Mouse (Mus musculus) hindbrain, embryonic 11.5 days (tissue): Measurements from ENCODE around the gene Ms4a12. TPM values are rescaled to one million over a fixed set of nuclear protein-coding genes. Genes with fewer than 3 reads are reported as not detected.
A peak's percentile ranks its signal among the peaks of the same experiment; 100 is the strongest.

ENCODE experiments used
- ATAC-seq: fragments of 200-750 bp; cut with Nextera tagmentation; 2 replicates; pipeline ENCODE4 v1.8.0; 2017; ENCODE audit warnings: mild to moderate bottlenecking, moderate TSS enrichment, moderate library complexity; ENCODE audit not compliant: low FRiP score
- DNase-seq: peaks from one replicate; pipeline ENCODE4 v3.0.0-alpha.2; 2015; ENCODE audit warnings: low spot score
- H3K27ac ChIP-seq: fragments of 300-500 bp; sonication (generic); 2 replicates; pipeline ENCODE4 v1.5.1; 2014; ENCODE audit warnings: mild to moderate bottlenecking, low read depth, low read length
- H3K27me3 ChIP-seq: fragments of 300-500 bp; sonication (generic); 2 replicates; pipeline ENCODE4 v1.6.1; 2014; ENCODE audit warnings: mild to moderate bottlenecking, low read length, moderate library complexity, mixed read lengths; ENCODE audit not compliant: control insufficient read depth, insufficient read depth
- H3K36me3 ChIP-seq: fragments of 300-500 bp; sonication (generic); 2 replicates; pipeline ENCODE4 v1.6.1; 2014; ENCODE audit warnings: mild to moderate bottlenecking, low read length, moderate library complexity, mixed read lengths; ENCODE audit not compliant: control insufficient read depth, insufficient read depth
- H3K4me1 ChIP-seq: fragments of 300-500 bp; sonication (generic); replicated peaks from 2 replicates; pipeline ENCODE4 v1.6.1; 2014; ENCODE audit warnings: low read length, mixed read lengths; ENCODE audit not compliant: control insufficient read depth, insufficient read depth
- H3K4me2 ChIP-seq: fragments of 300-500 bp; sonication (generic); replicated peaks from 2 replicates; pipeline ENCODE4 v1.6.1; 2014; ENCODE audit warnings: mild to moderate bottlenecking, low read depth, low read length
- H3K4me3 ChIP-seq: fragments of 300-500 bp; sonication (generic); 2 replicates; pipeline ENCODE4 v1.5.1; 2014; ENCODE audit warnings: low read depth, low read length
- H3K9ac ChIP-seq: fragments of 300-500 bp; sonication (generic); 2 replicates; pipeline ENCODE4 v1.6.1; 2014; ENCODE audit warnings: low read depth, low read length
- H3K9me3 ChIP-seq: fragments of 300-500 bp; sonication (generic); 2 replicates; pipeline ENCODE4 v1.6.1; 2016; ENCODE audit warnings: low read length; ENCODE audit not compliant: control insufficient read depth
- WGBS: fragments of 180-500 bp; shearing (Covaris S2); extraction: QIAGEN DNeasy Blood & Tissue Kit; methylation state at CpG from one replicate; pipeline ENCODE4 v1.1.7; 2014; 5-methylcytosine and 5-hydroxymethylcytosine counted together
- polyA plus RNA-seq: library from polyadenylated mRNA; unstranded; fragments of >200 nt; fragmentation: Nextera tagmentation; extraction: Ambion mirVana; gene quantifications from 2 replicates; pipeline ENCODE4 v1.2.1, GENCODE M21; 2014

The Ms4a12 gene
- polyA plus RNA-seq, 1 experiment from 2014 or later: not detected

- DNase-seq (no peak), ATAC-seq (no peak)
- Histone ChIP-seq H3K4me2 (no peak overlapping the region), H3K4me1 (no peaks in the 10 kb centered on the region), H3K27ac (no peak overlapping the region), H3K36me3 (no peaks in the 10 kb centered on the region), H3K9ac (no peak overlapping the region), H3K9me3 (no peaks in the 10 kb centered on the region), H3K27me3 (no peaks in the 10 kb centered on the region), H3K4me3 (no peak overlapping the region)
Measured at GRCm38 (mm10) chr19:11244230-11244629, 12.0 kb upstream of the Ms4a12 start.

DNA sequence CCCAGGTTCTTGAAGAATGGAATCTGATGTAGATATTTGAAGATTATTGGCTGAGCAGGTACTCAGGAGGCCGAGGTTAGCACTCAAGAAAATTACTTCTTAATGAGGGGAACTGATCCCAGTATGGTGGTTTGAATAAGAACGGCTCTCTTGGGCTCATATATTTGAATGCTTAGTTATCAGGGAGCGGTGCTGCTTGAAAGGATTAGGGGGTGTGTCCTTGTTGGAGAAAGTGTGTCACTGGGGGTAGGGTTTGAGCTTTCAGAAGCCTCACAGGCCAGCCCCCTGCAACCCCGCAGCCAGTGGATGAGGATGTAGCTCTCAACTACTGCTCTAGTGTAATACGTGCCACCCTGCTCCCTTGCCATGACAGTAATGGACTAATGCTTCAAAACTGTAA lies 10.3 kb upstream of the Ms4a12 start:
- ATAC-seq (no peak), DNase-seq (no peak)
- Histone ChIP-seq H3K27ac (no peak overlapping the region), H3K4me2 (no peak overlapping the region), H3K4me3 (no peak overlapping the region), H3K36me3 (no peaks in the 10 kb centered on the region), H3K9me3 (no peaks in the 10 kb centered on the region), H3K4me1 (no peaks in the 10 kb centered on the region), H3K9ac (no peak overlapping the region), H3K27me3 (no peaks in the 10 kb centered on the region)
- 71% methylated on average over 5 of the region's 5 CpGs for WGBS

- no peaks in the 10 kb centered on the region for H3K36me3 ChIP-seq
- DNase-seq (no peak), ATAC-seq (no peak)
- H3K27ac ChIP-seq: no peak overlapping the region
- no peaks in the 10 kb centered on the region for H3K27me3 ChIP-seq
- no peaks in the 10 kb centered on the region for H3K4me1 ChIP-seq
- H3K9ac ChIP-seq: no peak overlapping the region
- H3K4me3 ChIP-seq: no peak overlapping the region
- H3K4me2 ChIP-seq: no peak overlapping the region
- no peaks in the 10 kb centered on the region for H3K9me3 ChIP-seq
Measured at GRCm38 (mm10) chr19:11235820-11236219, 3.6 kb upstream of the Ms4a12 start.

- ATAC-seq (no peak), DNase-seq (no peak)
- H3K36me3 ChIP-seq: no peaks in the 10 kb centered on the region
- no peak overlapping the region for H3K27ac ChIP-seq
- H3K27me3 ChIP-seq: no peaks in the 10 kb centered on the region
- H3K4me3 ChIP-seq: no peak overlapping the region
- no peak overlapping the region for H3K9ac ChIP-seq
- no peak overlapping the region for H3K4me2 ChIP-seq
- 79% methylated on average over 5 of the region's 5 CpGs for WGBS
- no peaks in the 10 kb centered on the region for H3K9me3 ChIP-seq
- no peaks in the 10 kb centered on the region for H3K4me1 ChIP-seq
Measured at GRCm38 (mm10) chr19:11234921-11235735, 2.9 kb upstream of the Ms4a12 start.

DNA sequence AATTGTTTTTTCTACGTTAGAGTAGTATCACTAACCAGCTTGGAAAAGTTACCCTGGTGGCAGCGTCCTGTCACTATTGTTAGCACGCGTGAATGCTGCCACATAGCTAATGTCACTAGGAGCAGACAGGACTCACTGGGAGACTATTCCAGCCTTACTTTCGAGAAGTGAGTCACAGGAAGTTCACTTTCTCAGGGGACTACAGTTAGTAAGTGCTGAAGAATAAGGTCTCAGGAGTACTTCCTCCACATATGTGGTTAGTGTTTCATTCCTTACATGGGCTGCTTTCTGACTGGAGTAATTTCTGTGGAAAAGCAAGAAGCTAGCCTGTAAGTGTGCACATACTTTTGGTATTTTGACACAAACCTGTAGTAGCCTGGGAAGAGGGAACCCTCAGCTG lies 2.0 kb upstream of the Ms4a12 start:
- ATAC-seq (no peak), DNase-seq (no peak)
- Histone ChIP-seq H3K36me3 (no peaks in the 10 kb centered on the region), H3K9me3 (no peaks in the 10 kb centered on the region), H3K27me3 (no peaks in the 10 kb centered on the region), H3K9ac (no peak overlapping the region), H3K4me1 (no peaks in the 10 kb centered on the region), H3K27ac (no peak overlapping the region), H3K4me3 (no peak overlapping the region), H3K4me2 (no peak overlapping the region)
- 84% methylated on average over 5 of the region's 5 CpGs for WGBS

DNA sequence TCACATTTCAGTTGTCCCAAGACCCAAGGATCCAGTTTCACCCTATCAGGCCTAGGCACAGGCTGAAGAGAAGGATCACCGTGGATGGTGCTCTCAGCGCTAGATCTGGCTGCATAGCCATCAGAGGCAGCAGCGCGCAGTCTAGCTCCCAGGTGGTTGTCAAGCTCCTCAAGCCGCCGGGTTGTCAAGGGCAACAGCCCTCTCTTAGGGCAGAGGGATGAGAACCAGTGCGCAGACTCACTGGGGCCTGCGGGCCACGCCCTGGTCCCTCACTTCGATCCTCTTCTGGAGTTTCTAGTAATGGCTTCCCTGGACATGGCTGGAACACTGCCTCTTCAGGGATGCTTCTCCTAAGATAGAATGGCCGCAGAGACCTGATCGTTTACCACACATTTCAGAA lies 35.7 kb downstream of the Ms4a12 start, which contains the start of gene Ms4a13:
Ms4a13 (minus strand) TSS at position 192 of the 400 bp plus-strand sequence.
- ATAC-seq: no peak
- Histone ChIP-seq H3K4me1 (no peaks in the 10 kb centered on the region), H3K27ac (no peak within 1 kb of the TSS), H3K4me2 (no peak within 1 kb of the TSS), H3K9ac (no peak within 1 kb of the TSS), H3K36me3 (no peaks in the 10 kb centered on the region), H3K9me3 (no peaks in the 10 kb centered on the region), H3K4me3 (no peak within 1 kb of the TSS), H3K27me3 (no peaks in the 10 kb centered on the region)
- DNase-seq: no peak
- WGBS: 68% methylated on average over 12 of the region's 12 CpGs

DNA sequence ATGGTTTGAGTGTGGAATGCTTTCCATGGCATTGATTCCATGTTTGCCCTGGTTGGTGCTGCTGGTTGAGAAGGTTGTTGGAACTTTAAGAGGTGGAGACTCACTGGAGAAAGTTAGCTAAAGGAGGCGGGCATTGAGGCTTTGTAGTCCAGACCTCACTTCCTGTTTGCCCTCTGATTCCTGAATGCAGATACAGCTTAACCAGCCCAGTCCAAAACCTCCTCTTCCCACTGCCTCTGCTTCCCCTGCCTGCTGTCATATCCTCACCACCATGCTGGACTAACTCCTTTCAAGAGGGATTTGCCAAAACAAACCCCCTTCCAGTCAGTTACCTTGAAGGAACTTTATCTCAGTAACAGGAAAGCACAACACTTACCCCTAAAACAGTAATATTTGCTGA lies 39.7 kb downstream of the Ms4a12 start:
- no peaks in the 10 kb centered on the region for H3K9me3 ChIP-seq
- no peaks in the 10 kb centered on the region for H3K36me3 ChIP-seq
- no peak overlapping the region for H3K27ac ChIP-seq
- DNase-seq (no peak), ATAC-seq (no peak)
- no peaks in the 10 kb centered on the region for H3K27me3 ChIP-seq
- H3K9ac ChIP-seq: no peak overlapping the region
- no peak overlapping the region for H3K4me2 ChIP-seq
- no peaks in the 10 kb centered on the region for H3K4me1 ChIP-seq
- WGBS: 58% methylated on average over 1 of the region's 1 CpGs
- no peak overlapping the region for H3K4me3 ChIP-seq

GRCm38 (mm10) chr19:11184121-11184520 lies 48.1 kb downstream of the Ms4a12 start:
- H3K9ac ChIP-seq: no peak overlapping the region
- H3K9me3 ChIP-seq: no peaks in the 10 kb centered on the region
- H3K4me3 ChIP-seq: no peak overlapping the region
- H3K4me1 ChIP-seq: no peaks in the 10 kb centered on the region
- no peak overlapping the region for H3K4me2 ChIP-seq
- 23% methylated on average over 5 of the region's 5 CpGs for WGBS
- ATAC-seq (no peak), DNase-seq (peak; percentile 9)
- H3K27ac ChIP-seq: no peak overlapping the region
- no peaks in the 10 kb centered on the region for H3K27me3 ChIP-seq
- no peaks in the 10 kb centered on the region for H3K36me3 ChIP-seq

DNA sequence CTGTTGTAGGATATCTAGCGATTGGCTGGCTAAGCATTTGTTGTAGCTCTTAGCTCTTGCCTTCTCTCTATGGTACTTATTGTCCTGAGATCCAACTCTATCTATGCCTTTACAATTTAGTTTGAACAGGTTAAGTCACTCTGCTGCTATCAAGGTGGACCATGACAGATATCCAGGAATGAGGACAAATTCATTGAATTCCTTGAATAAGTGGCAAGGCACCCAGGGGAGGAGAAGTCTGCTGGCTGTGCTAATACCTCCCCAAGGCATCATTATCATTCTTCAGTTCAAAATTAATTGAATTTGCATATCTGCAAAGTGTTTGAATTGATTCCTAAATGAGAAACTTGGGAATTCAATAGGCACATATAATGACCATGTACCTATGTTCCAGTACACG lies 54.8 kb downstream of the Ms4a12 start:
- WGBS: 64% methylated on average over 2 of the region's 2 CpGs
- Histone ChIP-seq H3K4me3 (no peak overlapping the region), H3K36me3 (no peaks in the 10 kb centered on the region), H3K27ac (no peak overlapping the region), H3K4me1 (no peaks in the 10 kb centered on the region), H3K9me3 (no peaks in the 10 kb centered on the region), H3K4me2 (no peak overlapping the region), H3K27me3 (no peaks in the 10 kb centered on the region), H3K9ac (no peak overlapping the region)
- DNase-seq: no peak
- no peak for ATAC-seq
